Mouse (Mus musculus) gastrocnemius, adult 2 months (tissue): ENCODE data around the gene Pacs2. TPM values are rescaled to one million over a fixed set of nuclear protein-coding genes. Genes with fewer than 3 reads are reported as not detected.

Source experiments
- DNase-seq: peaks from one replicate; pipeline ENCODE4 v3.0.0; 2022
- H3K27ac ChIP-seq: fragments of 200-600 bp; 2 replicates; pipeline ENCODE4 v1.8.1; 2022; ENCODE audit warnings: mild to moderate bottlenecking
- H3K4me3 ChIP-seq: fragments of 200-600 bp; 2 replicates; pipeline ENCODE4 v1.8.1; 2022; ENCODE audit warnings: mild to moderate bottlenecking, moderate library complexity
- CTCF ChIP-seq: fragments of 200-600 bp; IDR thresholded peaks from 2 replicates; pipeline ENCODE4 v1.8.1; 2022; ENCODE audit warnings: antibody characterized with exemption, mild to moderate bottlenecking, moderate library complexity
- intact Hi-C: fragments of 180-260 bp; cut with DNase I; formaldehyde crosslinking; loops from one replicate; pipeline ENCODE4 v1.15.1; 2025
- total RNA-seq, 2 experiments: library from RNA; stranded (reverse); gene quantifications; 2 replicates each; pipeline ENCODE4 v1.2.3; 2021

Pacs2 gene
- total RNA-seq, 2 experiments from 2014 or later: 35.9 to 41.0 TPM

GRCm38 (mm10) chr12:113075063-113075454 is 60.8 kb downstream of the Pacs2 start:
- H3K4me3 ChIP-seq: peak overlapping the region; percentile 85
- intact Hi-C loops: loop anchor here (2.0 to 5.0 kb wide), 2 partner anchors 70 to 118 kb away; no protein-coding TSS in a partner anchor
- TF ChIP-seq CTCF: peak; percentile 99; the same call in 1 of the 2 replicates
- DNase-seq: peak; percentile 89
- peak overlapping the region; percentile 93 for H3K27ac ChIP-seq

- no peak for TF ChIP-seq CTCF
- DNase-seq: no peak
- Histone ChIP-seq H3K27ac (peak overlapping the region; percentile 93), H3K4me3 (peak overlapping the region; percentile 85; the same call in 1 of the 2 replicates)
- intact Hi-C loops: loop anchor here (2.0 to 5.0 kb wide), 2 partner anchors 71 to 118 kb away; no protein-coding TSS in a partner anchor
Measured at GRCm38 (mm10) chr12:113075486-113075885, 61.2 kb downstream of the Pacs2 start.

GRCm38 (mm10) chr12:113087276-113087675 is 73.0 kb downstream of the Pacs2 start:
- intact Hi-C loops: no loop called here

GRCm38 (mm10) chr12:113088026-113088425 is 73.7 kb downstream of the Pacs2 start:
- no peak for DNase-seq
- H3K27ac ChIP-seq: no peak overlapping the region
- no peak for TF ChIP-seq CTCF
- H3K4me3 ChIP-seq: no peak overlapping the region
- intact Hi-C loops: no loop called here

More at GRCm38 (mm10) chr12:113087276-113087675, 73.0 kb downstream of the Pacs2 start:
- Histone ChIP-seq H3K4me3 (no peak overlapping the region), H3K27ac (no peak overlapping the region)
- peak; percentile 8 for DNase-seq
- no peak for TF ChIP-seq CTCF

GRCm38 (mm10) chr12:113089107-113089506 is 74.8 kb downstream of the Pacs2 start:
- intact Hi-C loops: no loop called here
- Histone ChIP-seq H3K4me3 (no peak overlapping the region), H3K27ac (no peak overlapping the region)
- TF ChIP-seq CTCF: no peak
- peak; percentile 4 for DNase-seq

- intact Hi-C loops: no loop called here
- TF ChIP-seq CTCF: no peak
- no peak overlapping the region for H3K4me3 ChIP-seq
- H3K27ac ChIP-seq: no peak overlapping the region
- peak; percentile 8 for DNase-seq
Measured at GRCm38 (mm10) chr12:113090053-113090452, 75.7 kb downstream of the Pacs2 start.

GRCm38 (mm10) chr12:113097040-113097439 is 82.7 kb downstream of the Pacs2 start:
- DNase-seq: no peak
- H3K4me3 ChIP-seq: no peak overlapping the region
- no peak for TF ChIP-seq CTCF
- no peak overlapping the region for H3K27ac ChIP-seq
- intact Hi-C loops: no loop called here

GRCm38 (mm10) chr12:113097749-113098281 is 83.5 kb downstream of the Pacs2 start, which contains the start of gene Mta1:
Mta1 (plus strand) TSS chr12:113098278.
- TF ChIP-seq CTCF: no peak
- DNase-seq: peak; percentile 77

GRCm38 (mm10) chr12:113098530-113099151 is 84.3 kb downstream of the Pacs2 start:
- TF ChIP-seq CTCF: no peak
- intact Hi-C loops: no loop called here
- DNase-seq: peak; percentile 59
- peak overlapping the region; percentile 95 for H3K4me3 ChIP-seq
- H3K27ac ChIP-seq: peak overlapping the region; percentile 85

More at GRCm38 (mm10) chr12:113097749-113098281, 83.5 kb downstream of the Pacs2 start, which contains the start of gene Mta1:
- peak within 1 kb of the TSS; percentile 86 for H3K27ac ChIP-seq
- H3K4me3 ChIP-seq: peak within 1 kb of the TSS; percentile 95
- intact Hi-C loops: no loop called here

- DNase-seq: peak; percentile 23
- intact Hi-C loops: loop anchor here (5.0 to 10.0 kb wide), 2 partner anchors 92 to 225 kb away; no protein-coding TSS in a partner anchor
- H3K4me3 ChIP-seq: peak overlapping the region; percentile 95
- TF ChIP-seq CTCF: no peak
- peak overlapping the region; percentile 85 for H3K27ac ChIP-seq
Measured at GRCm38 (mm10) chr12:113099470-113100237, 85.3 kb downstream of the Pacs2 start.

GRCm38 (mm10) chr12:113100448-113101076 is 86.3 kb downstream of the Pacs2 start:
- no peak for TF ChIP-seq CTCF
- Histone ChIP-seq H3K27ac (peak overlapping the region; percentile 85), H3K4me3 (no peak overlapping the region)
- intact Hi-C loops: loop anchor here (5.0 to 10.0 kb wide), 2 partner anchors 93 to 226 kb away; no protein-coding TSS in a partner anchor
- peak; percentile 75 for DNase-seq
